Mouse (Mus musculus): ENCODE data around the gene Dnaja4.

Dnaja4 gene

GRCm38 (mm10) chr9:54751684-54752083 is 53.0 kb downstream of the Dnaja4 start:
- no peak for DNase-seq (ENCODE audit: extremely low read depth, low read depth)

DNA sequence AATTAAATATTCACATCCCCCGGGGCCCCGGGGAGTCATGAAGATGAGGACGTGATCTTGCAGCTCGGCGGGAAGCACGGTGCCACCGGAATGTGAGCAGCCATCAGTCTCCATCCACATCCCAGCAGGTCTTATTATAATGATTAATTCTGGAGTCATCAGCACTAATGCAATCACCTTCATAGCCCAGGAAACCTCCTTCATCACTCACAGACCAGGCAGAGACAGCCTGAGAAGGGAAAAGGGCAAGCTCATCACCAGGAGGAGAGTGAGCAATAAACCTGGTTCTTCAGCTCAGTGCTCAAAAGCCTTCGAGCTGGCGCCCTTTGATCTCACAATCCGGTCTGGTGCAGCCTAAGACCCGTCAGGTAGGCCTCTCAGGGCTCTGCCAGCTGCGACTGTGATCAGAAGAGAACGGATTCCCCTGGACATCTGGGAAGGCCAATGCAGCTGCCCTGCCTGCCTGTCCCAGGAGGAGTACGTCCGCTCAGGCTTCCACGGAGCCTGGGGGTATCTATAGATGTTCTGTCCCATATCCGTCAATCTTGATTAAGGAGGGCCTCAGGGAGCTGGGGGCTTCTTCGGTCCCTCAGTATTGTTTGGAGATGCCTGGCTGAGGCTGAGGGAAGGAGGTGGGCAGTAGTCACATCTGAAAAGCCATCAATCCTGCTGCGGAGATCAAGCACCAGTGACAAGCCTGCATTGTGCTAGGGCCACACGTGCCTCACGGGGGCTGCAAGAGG is 53.7 kb downstream of the Dnaja4 start:
- DNase-seq (ENCODE audit: extremely low read depth, low read depth): no peak

- DNase-seq (ENCODE audit: extremely low read depth, low read depth): no peak
Observed at GRCm38 (mm10) chr9:54752944-54753295, 54.2 kb downstream of the Dnaja4 start.

GRCm38 (mm10) chr9:54759592-54759991 is 60.9 kb downstream of the Dnaja4 start:
- no peak for DNase-seq (ENCODE audit: extremely low read depth, low read depth)

GRCm38 (mm10) chr9:54764091-54764490 is 65.4 kb downstream of the Dnaja4 start:
- DNase-seq (ENCODE audit: extremely low read depth, low read depth): no peak

GRCm38 (mm10) chr9:54764561-54765217 is 66.0 kb downstream of the Dnaja4 start, which contains the start of gene Crabp1:
TSS of gene Crabp1 (plus strand) at chr9:54764748.
- DNase-seq (ENCODE audit: extremely low read depth, low read depth): no peak

GRCm38 (mm10) chr9:54765336-54766085 is 66.8 kb downstream of the Dnaja4 start:
- DNase-seq (ENCODE audit: extremely low read depth, low read depth): no peak
